13 mouse cellular contexts compared by ENCODE assay signal in genomic region chr9:63774854-63775483, GRCm38 (mm10). TPM values are rescaled to one million over a fixed set of nuclear protein-coding genes. Genes with fewer than 3 reads are reported as not detected.
A peak's percentile ranks its signal among the peaks of the same experiment; 100 is the strongest.
DNase-seq lines count a peak whose midpoint lies in the region; ATAC-seq lines count a peak whose summit lies in the region.
"Had no signal": no experiment of that assay in that cellular context is flagged by ENCODE, and none has a peak within 500 bp of the region (broad histone marks: within the 10 kb centered on the region; RNA-seq: fewer than 3 reads in every experiment).

No protein-coding gene starts in this region.

- intact Hi-C loops in left cerebral cortex, postnatal 25 days (cut with DNase I) = no loop called here

- ATAC-seq in stomach, embryonic 14.5 days (ENCODE audit: insufficient number of reproducible peaks, insufficient read depth, low FRiP score, low read depth) = peak; percentile 75; the same call in 1 of the 2 replicates

- no peaks in the 10 kb centered on the region for H3K27me3 ChIP-seq in erythroblast, embryonic 14.5 days (ENCODE audit: control insufficient read depth)
- H3K27me3 ChIP-seq in stomach, embryonic 14.5 days (ENCODE audit: control insufficient read depth, insufficient read depth, low read length) = no peaks in the 10 kb centered on the region
- H3K27me3 ChIP-seq: hindbrain, embryonic 15.5 days had no signal

- no peaks in the 10 kb centered on the region for H3K9me3 ChIP-seq in erythroblast, embryonic 14.5 days (ENCODE audit: control insufficient read depth, low read length)
- no peaks in the 10 kb centered on the region for H3K9me3 ChIP-seq in stomach, embryonic 14.5 days (ENCODE audit: control insufficient read depth, low read depth, low read length)
- H3K9me3 ChIP-seq: hindbrain, embryonic 15.5 days; midbrain, embryonic 10.5 days had no signal

- peak overlapping the region; percentile 55; the same call in 1 of the 2 replicates for H3K27ac ChIP-seq in stomach, embryonic 14.5 days (ENCODE audit: low read length)
- H3K27ac ChIP-seq: hindbrain, embryonic 15.5 days; midbrain, embryonic 10.5 days had no signal

- WGBS in stomach, embryonic 14.5 days = 32% methylated on average over 6 of the region's 6 CpGs

- peaks cover 36% of the 10 kb centered on the region for H3K4me1 ChIP-seq in erythroblast, embryonic 14.5 days (ENCODE audit: control insufficient read depth)
- H3K4me1 ChIP-seq in stomach, embryonic 14.5 days (ENCODE audit: control insufficient read depth, insufficient read depth, low read length) = peaks cover 32% of the 10 kb centered on the region

- H3K4me2 ChIP-seq in stomach, embryonic 14.5 days (replicated peaks; ENCODE audit: low read depth, low read length) = no peak overlapping the region
- H3K4me2 ChIP-seq: hindbrain, embryonic 15.5 days had no signal

- peak overlapping the region; percentile 30 for H3K4me3 ChIP-seq in erythroblast, embryonic 14.5 days (replicated peaks)
- H3K4me3 ChIP-seq in stomach, embryonic 14.5 days (ENCODE audit: low read depth, low read length) = no peak overlapping the region
- H3K4me3 ChIP-seq: hindbrain, embryonic 15.5 days; midbrain, embryonic 10.5 days had no signal

- no peak overlapping the region for H3K9ac ChIP-seq in stomach, embryonic 14.5 days (replicated peaks; ENCODE audit: low read depth, low read length)
- H3K9ac ChIP-seq: hindbrain, embryonic 15.5 days had no signal

- peak; percentile 64 for DNase-seq in kidney, adult 18-20 months
- DNase-seq in liver = peak; percentile 75
- DNase-seq in thymus, postnatal 14 days = no peak
- DNase-seq in spleen, adult 18-20 months = no peak
- no peak for DNase-seq in left cerebral cortex, postnatal 25 days (ENCODE audit: low spot score in 2 of 2)
- DNase-seq: adrenal gland, postnatal 10 days; lung, adult 18-20 months; retina, postnatal 1 day; thymus, postnatal 36 days had no signal

- no peaks in the 10 kb centered on the region for H3K36me3 ChIP-seq in erythroblast, embryonic 14.5 days (ENCODE audit: control insufficient read depth)
- no peaks in the 10 kb centered on the region for H3K36me3 ChIP-seq in stomach, embryonic 14.5 days (ENCODE audit: control insufficient read depth, insufficient read depth, low read length)
- H3K36me3 ChIP-seq: hindbrain, embryonic 15.5 days; midbrain, embryonic 10.5 days had no signal

RNA-seq across cellular contexts. Expression of gene Smad3, which starts 17.2 kb away (rescaled TPM):
- 0.06 and 0.24 TPM in 2 replicates for polyA plus RNA-seq in erythroblast, embryonic 14.5 days (2012)
- 16.5 and 17.3 TPM in 2 replicates for polyA plus RNA-seq in stomach, embryonic 14.5 days (2014; fragmentation: Nextera tagmentation; extraction: Ambion mirVana)
- 10 to 100 TPM; 55.3 to 67.5 TPM for total RNA-seq in left cerebral cortex, postnatal 25 days (2021)

Comparison
In these comparisons a context has a peak if more than half of its experiments do, and no peak if none do; other contexts are left out.
1. DNase-seq: peak in kidney, adult 18-20 months (single experiment) and liver (single experiment); none in thymus, postnatal 14 days (single experiment), spleen, adult 18-20 months (0 of 2) and left cerebral cortex, postnatal 25 days (0 of 2).
2. RNA of gene Smad3, which starts 17.2 kb away (polyA plus RNA-seq): 16.5 to 17.3 TPM in stomach, embryonic 14.5 days; 0.06 to 0.24 TPM in erythroblast, embryonic 14.5 days; every median in the first group is over 10 times any median in the second.